8 mouse cellular contexts compared by ENCODE assay signal in genomic region chr11:77785396-77785767, GRCm38 (mm10). TPM values are rescaled to one million over a fixed set of nuclear protein-coding genes. Genes with fewer than 3 reads are reported as not detected.
DNase-seq lines count a peak whose midpoint lies in the region; ATAC-seq and TF ChIP-seq lines count a peak whose summit lies in the region.

No protein-coding gene starts in this region.

- no peak overlapping the region for H3K9ac ChIP-seq in forebrain, embryonic 14.5 days (ENCODE audit: low read length)
- H3K9ac ChIP-seq in limb, embryonic 11.5 days (ENCODE audit: low read length), result peak overlapping the region; percentile 17; the same call in 1 of the 2 replicates

- no peaks in the 10 kb centered on the region for H3K9me3 ChIP-seq in E14TG2a.4 (ENCODE audit: low read length)
- no peaks in the 10 kb centered on the region for H3K9me3 ChIP-seq in forebrain, embryonic 14.5 days (replicated peaks; ENCODE audit: control insufficient read depth, low read length)
- H3K9me3 ChIP-seq in limb, embryonic 11.5 days (ENCODE audit: control insufficient read depth, low read length), result no peaks in the 10 kb centered on the region

- peak overlapping the region; percentile 21; the same call in 1 of the 2 replicates for H3K27ac ChIP-seq in forebrain, embryonic 14.5 days (ENCODE audit: low read depth, low read length)
- peak overlapping the region; percentile 55; the same call in 1 of the 2 replicates for H3K27ac ChIP-seq in limb, embryonic 11.5 days (replicated peaks; ENCODE audit: low read depth, low read length)

- WGBS in forebrain, embryonic 14.5 days, result 24% methylated on average over 5 of the region's 5 CpGs
- 16% methylated on average over 5 of the region's 5 CpGs for WGBS in limb, embryonic 11.5 days

- H3K4me2 ChIP-seq in forebrain, embryonic 14.5 days (ENCODE audit: low read length), result no peak overlapping the region
- no peak overlapping the region for H3K4me2 ChIP-seq in limb, embryonic 11.5 days (ENCODE audit: low read depth, severe bottlenecking)

- H3K27me3 ChIP-seq in E14TG2a.4 (ENCODE audit: insufficient read depth, low read length), result no peaks in the 10 kb centered on the region
- no peaks in the 10 kb centered on the region for H3K27me3 ChIP-seq in forebrain, embryonic 14.5 days (replicated peaks; ENCODE audit: control insufficient read depth, insufficient read depth, low read length)
- H3K27me3 ChIP-seq in limb, embryonic 11.5 days (ENCODE audit: control insufficient read depth, insufficient read depth, low read length), result no peaks in the 10 kb centered on the region

- peak; percentile 58 for DNase-seq in embryo, embryonic 10 days (ENCODE audit: low spot score)
- DNase-seq in embryo, embryonic 10.5 days (ENCODE audit: low spot score), result no peak
- no peak for DNase-seq in forebrain, embryonic 14.5 days (ENCODE audit: low spot score)
- no peak for DNase-seq in limb, embryonic 11.5 days (ENCODE audit: low spot score)
- DNase-seq in adrenal gland, adult 18-20 months (ENCODE audit: low spot score in 2 of 2), result no peak
- DNase-seq in spleen, postnatal 36 days (ENCODE audit: low spot score in 2 of 2), result no peak

- H3K4me3 ChIP-seq in E14TG2a.4 (replicated peaks; ENCODE audit: low read length), result peak overlapping the region; percentile 58
- no peak overlapping the region for H3K4me3 ChIP-seq in forebrain, embryonic 14.5 days (ENCODE audit: low read depth, low read length)
- no peak overlapping the region for H3K4me3 ChIP-seq in limb, embryonic 11.5 days (ENCODE audit: low read depth, low read length)

- peaks cover 82% of the 10 kb centered on the region for H3K4me1 ChIP-seq in E14TG2a.4 (replicated peaks; ENCODE audit: low read depth, low read length)
- peaks cover 30% of the 10 kb centered on the region for H3K4me1 ChIP-seq in forebrain, embryonic 14.5 days (ENCODE audit: control insufficient read depth, insufficient read depth, low read length)
- peaks cover 24% of the 10 kb centered on the region for H3K4me1 ChIP-seq in limb, embryonic 11.5 days (ENCODE audit: control insufficient read depth, insufficient read depth, low read length)

- ATAC-seq in forebrain, embryonic 14.5 days, result no peak
- no peak for ATAC-seq in limb, embryonic 11.5 days (ENCODE audit: insufficient number of reproducible peaks, low FRiP score, low TSS enrichment, low read depth)
- no peak for ATAC-seq in monocyte, adult 5-6 weeks (replicated peaks; ENCODE audit: insufficient number of reproducible peaks, low FRiP score, low TSS enrichment, poor library complexity, severe bottlenecking)

- peaks cover 10% of the 10 kb centered on the region for H3K36me3 ChIP-seq in E14TG2a.4 (ENCODE audit: insufficient read depth, low read length)
- 0 out of 2 replicates have a peak, but pooled peaks cover 3% of the 10 kb centered on the region for H3K36me3 ChIP-seq in forebrain, embryonic 14.5 days (ENCODE audit: control insufficient read depth, insufficient read depth, low read length)
- no peaks in the 10 kb centered on the region for H3K36me3 ChIP-seq in limb, embryonic 11.5 days (ENCODE audit: control insufficient read depth, insufficient read depth, low read length)

- no peak for TF ChIP-seq CTCF in E14TG2a.4 (conservative IDR thresholded peaks at IDR 0.05; ENCODE audit: low read length)

RNA-seq across cellular contexts. Expression of gene Gm10277, which starts 2.2 kb away (rescaled TPM):
- 0.55 and 0.85 TPM in 2 replicates for polyA plus RNA-seq in forebrain, embryonic 14.5 days (2014; fragmentation: Nextera tagmentation; extraction: Ambion mirVana)
- 0.47 and 0.68 TPM in 2 replicates for polyA plus RNA-seq in limb, embryonic 11.5 days (2014; fragmentation: Nextera tagmentation; extraction: Ambion mirVana)
- not detected for total RNA-seq in adrenal gland, adult 18-20 months (2021)
- total RNA-seq in monocyte, adult 5-6 weeks (2017), result 0.68 to 1.2 TPM in 2 of 3 replicates, not detected in the other

RNA-seq across cellular contexts. Expression of gene Myo18a, which starts 22.3 kb away (rescaled TPM):
- polyA plus RNA-seq in forebrain, embryonic 14.5 days (2014; fragmentation: Nextera tagmentation; extraction: Ambion mirVana), result 30.0 and 37.1 TPM in 2 replicates
- 17.1 and 17.5 TPM in 2 replicates for polyA plus RNA-seq in limb, embryonic 11.5 days (2014; fragmentation: Nextera tagmentation; extraction: Ambion mirVana)
- 10 to 100 TPM; 45.9 to 56.8 TPM for total RNA-seq in adrenal gland, adult 18-20 months (2021)
- 142 to 166 TPM (median 145 TPM) in 3 replicates for total RNA-seq in monocyte, adult 5-6 weeks (2017)
